Mouse (Mus musculus): ENCODE results near the gene Rps11.

GRCm38 (mm10) chr7:45122561-45123185 is 1.6 kb downstream of the Rps11 start:
- TF ChIP-seq POLR2A (IDR thresholded peaks at IDR 0.05; ENCODE audit: insufficient read depth, low read depth, low read length) (no peak), CTCF (IDR thresholded peaks at IDR 0.05) (no peak), EP300 (IDR thresholded peaks at IDR 0.05; ENCODE audit: insufficient read depth, low read depth, low read length) (no peak)
